Mouse (Mus musculus): ENCODE measurements around the gene Myadml2. TPM values are rescaled to one million over a fixed set of nuclear protein-coding genes. Genes with fewer than 3 reads are reported as not detected.

Gene Myadml2
- polyA plus RNA-seq, 1 experiment from 2014 or later: not detected

- Histone ChIP-seq H3K9ac (ENCODE audit: low read length) (peak overlapping the region; percentile 11; the same call in 1 of the 2 replicates), H3K4me1 (replicated peaks; ENCODE audit: control insufficient read depth, insufficient read depth, low read length) (peaks cover 26% of the 10 kb centered on the region), H3K36me3 (ENCODE audit: control insufficient read depth, insufficient read depth, low read length) (peaks cover 16% of the 10 kb centered on the region), H3K4me2 (ENCODE audit: low read length) (peak overlapping the region; percentile 18), H3K27ac (ENCODE audit: low read depth) (peak overlapping the region; percentile 43; the same call in 1 of the 2 replicates), H3K9me3 (ENCODE audit: control insufficient read depth, low read length) (no peaks in the 10 kb centered on the region), H3K4me3 (ENCODE audit: low read depth, low read length) (no peak overlapping the region), H3K27me3 (replicated peaks; ENCODE audit: control insufficient read depth, insufficient read depth, low read length) (no peaks in the 10 kb centered on the region)
- no peak for DNase-seq (ENCODE audit: low spot score)
- ATAC-seq (replicated peaks; ENCODE audit: low FRiP score, low TSS enrichment, low read depth): no peak
- WGBS: 44% methylated on average over 7 of the region's 7 CpGs
Measured at GRCm38 (mm10) chr11:120629911-120630310, 18.0 kb downstream of the Myadml2 start.

GRCm38 (mm10) chr11:120629341-120629730 is 18.6 kb downstream of the Myadml2 start:
- WGBS: 80% methylated on average over 23 of the region's 23 CpGs
- peaks cover 16% of the 10 kb centered on the region for H3K36me3 ChIP-seq (ENCODE audit: control insufficient read depth, insufficient read depth, low read length)

GRCm38 (mm10) chr11:120628601-120629340 is 19.2 kb downstream of the Myadml2 start:
- no peak for DNase-seq (ENCODE audit: low spot score)
- H3K4me2 ChIP-seq (ENCODE audit: low read length): no peak overlapping the region
- H3K27me3 ChIP-seq (replicated peaks; ENCODE audit: control insufficient read depth, insufficient read depth, low read length): no peaks in the 10 kb centered on the region
- H3K4me1 ChIP-seq (replicated peaks; ENCODE audit: control insufficient read depth, insufficient read depth, low read length): peaks cover 31% of the 10 kb centered on the region
- no peaks in the 10 kb centered on the region for H3K9me3 ChIP-seq (ENCODE audit: control insufficient read depth, low read length)
- ATAC-seq (replicated peaks; ENCODE audit: low FRiP score, low TSS enrichment, low read depth): no peak
- H3K27ac ChIP-seq (ENCODE audit: low read depth): no peak overlapping the region
- H3K4me3 ChIP-seq (ENCODE audit: low read depth, low read length): no peak overlapping the region
- H3K36me3 ChIP-seq (ENCODE audit: control insufficient read depth, insufficient read depth, low read length): peaks cover 16% of the 10 kb centered on the region
- 93% methylated on average over 23 of the region's 23 CpGs for WGBS
- H3K9ac ChIP-seq (ENCODE audit: low read length): no peak overlapping the region

More at GRCm38 (mm10) chr11:120629341-120629730, 18.6 kb downstream of the Myadml2 start:
- H3K9me3 ChIP-seq (ENCODE audit: control insufficient read depth, low read length): no peaks in the 10 kb centered on the region
- H3K27me3 ChIP-seq (replicated peaks; ENCODE audit: control insufficient read depth, insufficient read depth, low read length): no peaks in the 10 kb centered on the region
- no peak overlapping the region for H3K4me3 ChIP-seq (ENCODE audit: low read depth, low read length)
- no peak for ATAC-seq (replicated peaks; ENCODE audit: low FRiP score, low TSS enrichment, low read depth)
- peak overlapping the region; percentile 11; the same call in 1 of the 2 replicates for H3K9ac ChIP-seq (ENCODE audit: low read length)
- DNase-seq (ENCODE audit: low spot score): no peak
- H3K27ac ChIP-seq (ENCODE audit: low read depth): peak overlapping the region; percentile 43; the same call in 1 of the 2 replicates
- H3K4me2 ChIP-seq (ENCODE audit: low read length): peak overlapping the region; percentile 18; the same call in 1 of the 2 replicates
- peaks cover 26% of the 10 kb centered on the region for H3K4me1 ChIP-seq (replicated peaks; ENCODE audit: control insufficient read depth, insufficient read depth, low read length)

- Histone ChIP-seq H3K27ac (ENCODE audit: low read depth) (no peak overlapping the region), H3K4me1 (replicated peaks; ENCODE audit: control insufficient read depth, insufficient read depth, low read length) (peaks cover 32% of the 10 kb centered on the region), H3K9me3 (ENCODE audit: control insufficient read depth, low read length) (no peaks in the 10 kb centered on the region), H3K4me2 (ENCODE audit: low read length) (no peak overlapping the region), H3K36me3 (ENCODE audit: control insufficient read depth, insufficient read depth, low read length) (peaks cover 25% of the 10 kb centered on the region), H3K27me3 (replicated peaks; ENCODE audit: control insufficient read depth, insufficient read depth, low read length) (no peaks in the 10 kb centered on the region), H3K4me3 (ENCODE audit: low read depth, low read length) (no peak overlapping the region), H3K9ac (ENCODE audit: low read length) (no peak overlapping the region)
- DNase-seq (ENCODE audit: low spot score) (no peak), ATAC-seq (replicated peaks; ENCODE audit: low FRiP score, low TSS enrichment, low read depth) (no peak)
- WGBS: 78% methylated on average over 22 of the region's 22 CpGs
Measured at GRCm38 (mm10) chr11:120627468-120628300, 20.3 kb downstream of the Myadml2 start.

GRCm38 (mm10) chr11:120626785-120627467 is 21.0 kb downstream of the Myadml2 start:
- ATAC-seq (replicated peaks; ENCODE audit: low FRiP score, low TSS enrichment, low read depth): no peak
- H3K4me1 ChIP-seq (replicated peaks; ENCODE audit: control insufficient read depth, insufficient read depth, low read length): peaks cover 26% of the 10 kb centered on the region
- no peak overlapping the region for H3K27ac ChIP-seq (ENCODE audit: low read depth)
- H3K9me3 ChIP-seq (ENCODE audit: control insufficient read depth, low read length): no peaks in the 10 kb centered on the region
- H3K27me3 ChIP-seq (replicated peaks; ENCODE audit: control insufficient read depth, insufficient read depth, low read length): no peaks in the 10 kb centered on the region
- H3K9ac ChIP-seq (ENCODE audit: low read length): no peak overlapping the region
- peaks cover 31% of the 10 kb centered on the region for H3K36me3 ChIP-seq (ENCODE audit: control insufficient read depth, insufficient read depth, low read length)
- DNase-seq (ENCODE audit: low spot score): no peak
- no peak overlapping the region for H3K4me2 ChIP-seq (ENCODE audit: low read length)
- 90% methylated on average over 11 of the region's 11 CpGs for WGBS
- H3K4me3 ChIP-seq (ENCODE audit: low read depth, low read length): no peak overlapping the region

GRCm38 (mm10) chr11:120625152-120625775 is 22.7 kb downstream of the Myadml2 start, which contains the start of gene Sirt7:
Gene Sirt7 (minus strand): TSS chr11:120625240.
- 0 out of 2 replicates have a peak, but pooled peaks have one; percentile 4 for ATAC-seq (replicated peaks; ENCODE audit: low FRiP score, low TSS enrichment, low read depth)
- Histone ChIP-seq H3K27me3 (replicated peaks; ENCODE audit: control insufficient read depth, insufficient read depth, low read length) (no peaks in the 10 kb centered on the region), H3K4me3 (ENCODE audit: low read depth, low read length) (peak within 1 kb of the TSS; percentile 97), H3K9ac (ENCODE audit: low read length) (peak within 1 kb of the TSS; percentile 73), H3K36me3 (ENCODE audit: control insufficient read depth, insufficient read depth, low read length) (peaks cover 46% of the 10 kb centered on the region), H3K9me3 (ENCODE audit: control insufficient read depth, low read length) (no peaks in the 10 kb centered on the region), H3K4me1 (replicated peaks; ENCODE audit: control insufficient read depth, insufficient read depth, low read length) (peaks cover 21% of the 10 kb centered on the region), H3K27ac (ENCODE audit: low read depth) (peak within 1 kb of the TSS; percentile 70), H3K4me2 (ENCODE audit: low read length) (peak within 1 kb of the TSS; percentile 98)
- no peak for DNase-seq (ENCODE audit: low spot score)
- 17% methylated on average over 5 of the region's 5 CpGs for WGBS

GRCm38 (mm10) chr11:120624680-120625111 is 23.3 kb downstream of the Myadml2 start:
- DNase-seq (ENCODE audit: low spot score): peak; percentile 90
- WGBS: under 1% methylated on average over 53 of the region's 53 CpGs
- Histone ChIP-seq H3K4me1 (replicated peaks; ENCODE audit: control insufficient read depth, insufficient read depth, low read length) (peaks cover 15% of the 10 kb centered on the region), H3K4me3 (ENCODE audit: low read depth, low read length) (peak overlapping the region; percentile 97), H3K27ac (ENCODE audit: low read depth) (peak overlapping the region; percentile 70), H3K36me3 (ENCODE audit: control insufficient read depth, insufficient read depth, low read length) (peaks cover 52% of the 10 kb centered on the region), H3K9me3 (ENCODE audit: control insufficient read depth, low read length) (no peaks in the 10 kb centered on the region), H3K9ac (ENCODE audit: low read length) (peak overlapping the region; percentile 73), H3K4me2 (ENCODE audit: low read length) (peak overlapping the region; percentile 98), H3K27me3 (replicated peaks; ENCODE audit: control insufficient read depth, insufficient read depth, low read length) (no peaks in the 10 kb centered on the region)
- peak; percentile 83 for ATAC-seq (replicated peaks; ENCODE audit: low FRiP score, low TSS enrichment, low read depth)
